Mouse (Mus musculus) adrenal gland, adult 10 weeks (tissue): ENCODE results near the gene Fam124b. TPM values are rescaled to one million over a fixed set of nuclear protein-coding genes. Genes with fewer than 3 reads are reported as not detected.

ENCODE experiments used
- polyA plus RNA-seq: library from polyadenylated mRNA; stranded (reverse); fragments of 350-450 nt; fragmentation: Illumina TruSeq; extraction: RNeasy Lipid Tissue Mini Kit (QIAGEN cat#74804); gene quantifications from one replicate; pipeline ENCODE4 v1.2.3, GENCODE M21; 2014; ENCODE audit warnings: low read depth, low replicate concordance

Fam124b gene
- not detected for polyA plus RNA-seq

DNA sequence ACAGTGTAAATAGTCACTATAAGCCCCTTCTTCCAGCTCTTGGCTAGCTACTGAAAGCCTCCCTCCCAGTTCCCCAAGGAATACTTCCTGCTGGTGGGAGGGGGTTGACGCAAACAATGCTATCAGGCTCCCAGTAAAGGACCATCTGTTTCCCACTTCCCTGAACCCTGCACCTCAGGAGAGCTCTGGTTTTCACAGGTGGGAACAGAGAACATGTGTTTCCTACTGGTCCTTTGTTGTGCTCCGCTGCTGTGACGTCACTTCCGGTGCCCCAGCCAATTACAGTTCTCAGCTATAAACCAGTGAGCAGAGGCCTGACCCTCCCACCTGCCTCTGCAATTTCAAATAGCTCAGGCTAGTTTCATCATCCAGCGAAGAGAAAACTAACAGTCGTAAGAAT is at the start of gene Fam124b:
Gene Fam124b (minus strand): TSS at position 206 of the 400 bp plus-strand sequence.

Other genes starting within 250 kb of the Fam124b start
- gene Cul3, start 122.0 kb upstream of the Fam124b start, polyA plus RNA-seq: 575 TPM
- not detected for gene Gm45261, start 243.0 kb upstream of the Fam124b start, polyA plus RNA-seq